Mouse (Mus musculus) c-Kit-positive CD71-negative TER-119-negative erythroid progenitor cells, embryonic 14.5 days (primary cell): ENCODE measurements at regions not wholly inside any gene's neighbourhood (a gene's known extent, or its start where the extent isn't known, plus 50 kb on each side); places are given as distances from the start of the nearest gene placed in this dataset.

ENCODE experiments used
- DNase-seq: peaks from one replicate; pipeline ENCODE4 v3.0.0-alpha.2; 2013; ENCODE audit warnings: low read depth

- no peak for DNase-seq
Measured at GRCm38 (mm10) chr16:76448773-76449172, 75.1 kb upstream of the Nrip1 start.

- no peak for DNase-seq
Measured at GRCm38 (mm10) chr16:76447033-76447432, 73.4 kb upstream of the Nrip1 start.

- no peak for DNase-seq
Measured at GRCm38 (mm10) chr16:76444668-76445067, 71.0 kb upstream of the Nrip1 start.

- no peak for DNase-seq
Measured at GRCm38 (mm10) chr16:76442635-76443034, 69.0 kb upstream of the Nrip1 start.

GRCm38 (mm10) chr16:76441803-76442448 lies 68.3 kb upstream of the Nrip1 start:
- DNase-seq: peak; percentile 29

- no peak for DNase-seq
Measured at GRCm38 (mm10) chr16:76438093-76438883, 64.7 kb upstream of the Nrip1 start.

GRCm38 (mm10) chr16:76436290-76436689 lies 62.7 kb upstream of the Nrip1 start:
- DNase-seq: no peak

- no peak for DNase-seq
Measured at GRCm38 (mm10) chr16:76433076-76433825, 59.6 kb upstream of the Nrip1 start.

- DNase-seq: no peak
Measured at GRCm38 (mm10) chr16:76432304-76432703, 58.7 kb upstream of the Nrip1 start.

- no peak for DNase-seq
Measured at GRCm38 (mm10) chr16:76429156-76429555, 55.5 kb upstream of the Nrip1 start.

GRCm38 (mm10) chr16:76423964-76424363 lies 50.3 kb upstream of the Nrip1 start:
- DNase-seq: no peak
